Mouse (Mus musculus) heart, adult 2 months (tissue): ENCODE results near the gene Tle6.

Experiments
- CTCF ChIP-seq: fragments of 200-600 bp; IDR thresholded peaks from 2 replicates; pipeline ENCODE4 v1.8.1; 2022; ENCODE audit warnings: antibody characterized with exemption, mild to moderate bottlenecking, moderate library complexity
- EP300 ChIP-seq: fragments of 200-500 bp; IDR thresholded peaks from 2 replicates; pipeline ENCODE4 v1.6.1; 2011; ENCODE audit warnings: low read depth, low read length, control low read depth; ENCODE audit not compliant: insufficient read depth
- POLR2A ChIP-seq: fragments of 200-500 bp; IDR thresholded peaks from 2 replicates; pipeline ENCODE4 v1.6.1; 2011; ENCODE audit warnings: mild to moderate bottlenecking, low read depth, low read length, control low read depth; ENCODE audit not compliant: insufficient read depth

DNA sequence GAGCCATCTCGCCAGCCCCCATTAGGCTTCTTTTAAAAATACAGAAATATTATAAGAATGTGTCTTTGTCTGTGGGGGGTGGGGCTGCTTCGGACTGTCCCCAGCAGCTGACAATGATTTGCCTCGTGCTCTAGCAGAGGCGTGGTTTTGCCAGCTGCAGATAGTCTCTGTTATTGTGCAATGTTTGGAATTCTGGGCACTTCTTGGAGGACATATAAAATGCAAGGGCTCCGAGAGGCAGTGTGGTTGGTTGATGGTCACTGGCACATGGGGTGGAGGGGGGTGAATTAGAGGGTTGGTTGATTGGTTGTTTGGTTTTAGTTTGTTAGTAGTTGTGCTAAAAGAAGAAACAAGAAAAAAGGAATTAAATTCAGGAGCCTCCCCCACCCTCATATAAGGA lies 19.1 kb upstream of the Tle6 start:
- TF ChIP-seq CTCF (no peak), POLR2A (no peak), EP300 (no peak)
